Mouse (Mus musculus): ENCODE measurements around the gene Gm10378. TPM values are rescaled to one million over a fixed set of nuclear protein-coding genes. Genes with fewer than 3 reads are reported as not detected.
"Not testable (repeated sequence)": the region's sequence is repeated elsewhere in the genome, so short reads cannot be mapped to it uniquely, and the experiment has no call there.

The Gm10378 gene
- not detected for total RNA-seq (2021)

GRCm38 (mm10) chr14:42655638-42656037, at the start of gene Gm10378:
TSS of gene Gm10378 (plus strand) at chr14:42655938.
- intact Hi-C loops (cut with DNase I); DNase-seq: not testable (repeated sequence)

GRCm38 (mm10) chr14:42641817-42642216, 13.9 kb upstream of the Gm10378 start, which contains the start of gene Gm3633:
TSS of gene Gm3633 (minus strand) at chr14:42641917.
- intact Hi-C loops (cut with DNase I); DNase-seq: not testable (repeated sequence)

Small RNAs within 50 kb of the gene (microRNA-seq; reads per million reads assigned to microRNA genes)
- gene Gm23620 (0 reads per million in 2 experiments), gene Gm25228 (0 reads per million in 2 experiments)

Other genes with a start within 250 kb of the Gm10378 start
- gene Gm8005, start 216.3 kb upstream of the Gm10378 start, total RNA-seq (2021): not detected
- not detected for gene Gm8011, start 192.1 kb upstream of the Gm10378 start, total RNA-seq (2021)
- not detected for gene Gm8020, start 153.6 kb upstream of the Gm10378 start, total RNA-seq (2021)
- gene Gm8024, start 131.7 kb upstream of the Gm10378 start, total RNA-seq (2021): not detected
- gene Gm17124, start 56.1 kb upstream of the Gm10378 start, total RNA-seq (2021): not detected
- gene Gm3633, start 14.0 kb upstream of the Gm10378 start, total RNA-seq (2021): not detected
- not detected for gene Gm3015, start 112.9 kb downstream of the Gm10378 start, total RNA-seq (2021)
- not detected for gene Gm10377, start 142.0 kb downstream of the Gm10378 start, total RNA-seq (2021)
- not detected for gene Gm21977, start 197.5 kb downstream of the Gm10378 start, total RNA-seq (2021)